Mouse (Mus musculus) lung, embryonic 16.5 days (tissue): ENCODE measurements around the gene Gm10644. TPM values are rescaled to one million over a fixed set of nuclear protein-coding genes. Genes with fewer than 3 reads are reported as not detected.

ENCODE experiments used
- ATAC-seq: fragments of 200-750 bp; cut with Nextera tagmentation; 2 replicates; pipeline ENCODE4 v1.8.0; 2017; ENCODE audit warnings: low read depth, mild to moderate bottlenecking, moderate library complexity
- H3K27ac ChIP-seq: fragments of 300-500 bp; sonication (generic); 2 replicates; pipeline ENCODE4 v1.5.1; 2014; ENCODE audit warnings: mild to moderate bottlenecking, control low read depth, low read length
- H3K27me3 ChIP-seq: fragments of 300-500 bp; sonication (generic); 2 replicates; pipeline ENCODE4 v1.6.1; 2014; ENCODE audit warnings: low read depth, low read length, mixed read lengths; ENCODE audit not compliant: control insufficient read depth, insufficient read depth
- H3K36me3 ChIP-seq: fragments of 300-500 bp; sonication (generic); 2 replicates; pipeline ENCODE4 v1.6.1; 2014; ENCODE audit warnings: low read length; ENCODE audit not compliant: control insufficient read depth, insufficient read depth
- H3K4me1 ChIP-seq: fragments of 300-500 bp; sonication (generic); replicated peaks from 2 replicates; pipeline ENCODE4 v1.6.1; 2014; ENCODE audit warnings: low read length, mixed read lengths; ENCODE audit not compliant: control insufficient read depth, insufficient read depth
- H3K4me2 ChIP-seq: fragments of 300-500 bp; sonication (generic); 2 replicates; pipeline ENCODE4 v1.6.1; 2014; ENCODE audit warnings: low read depth, low read length, control low read depth
- H3K4me3 ChIP-seq: fragments of 300-500 bp; sonication (generic); 2 replicates; pipeline ENCODE4 v1.5.1; 2014; ENCODE audit warnings: mild to moderate bottlenecking, low read length, control low read depth
- H3K9ac ChIP-seq: fragments of 300-500 bp; sonication (generic); 2 replicates; pipeline ENCODE4 v1.6.1; 2014; ENCODE audit warnings: low read length, control low read depth
- H3K9me3 ChIP-seq: fragments of 300-500 bp; sonication (generic); 2 replicates; pipeline ENCODE4 v1.6.1; 2016; ENCODE audit warnings: low read length; ENCODE audit not compliant: control insufficient read depth
- WGBS: fragments of 180-500 bp; shearing (Covaris S2); extraction: QIAGEN DNeasy Blood & Tissue Kit; methylation state at CpG from one replicate; pipeline ENCODE4 v1.1.7; 2014; 5-methylcytosine and 5-hydroxymethylcytosine counted together
- polyA plus RNA-seq: library from polyadenylated mRNA; unstranded; fragments of >200 nt; fragmentation: Nextera tagmentation; extraction: Ambion mirVana; gene quantifications from 2 replicates; pipeline ENCODE4 v1.2.1, GENCODE M21; 2015

Gene Gm10644
- polyA plus RNA-seq, 1 experiment from 2014 or later: 0.69 TPM

- peak overlapping the region; percentile 92 for H3K4me2 ChIP-seq
- H3K9ac ChIP-seq: peak overlapping the region; percentile 80
- H3K27ac ChIP-seq: peak overlapping the region; percentile 85
- WGBS: under 1% methylated on average over 47 of the region's 92 CpGs
- peak overlapping the region; percentile 80 for H3K4me3 ChIP-seq
- H3K36me3 ChIP-seq: peaks cover 13% of the 10 kb centered on the region
- no peaks in the 10 kb centered on the region for H3K9me3 ChIP-seq
- H3K4me1 ChIP-seq: peaks cover 26% of the 10 kb centered on the region
- 0 out of 2 replicates have a peak, but pooled peaks have one; percentile 4 for ATAC-seq
- H3K27me3 ChIP-seq: no peaks in the 10 kb centered on the region
Observed at GRCm38 (mm10) chr8:83998231-83999056, 43.4 kb upstream of the Gm10644 start.

- under 1% methylated on average over 54 of the region's 112 CpGs for WGBS
- Histone ChIP-seq H3K9me3 (no peaks in the 10 kb centered on the region), H3K36me3 (peaks cover 13% of the 10 kb centered on the region), H3K4me1 (peaks cover 26% of the 10 kb centered on the region), H3K4me3 (peak within 1 kb of the TSS; percentile 80), H3K9ac (peak within 1 kb of the TSS; percentile 88), H3K27me3 (no peaks in the 10 kb centered on the region), H3K27ac (peak within 1 kb of the TSS; percentile 97), H3K4me2 (peak within 1 kb of the TSS; percentile 92)
- 0 out of 2 replicates have a peak, but pooled peaks have one; percentile 0 for ATAC-seq
Observed at GRCm38 (mm10) chr8:83997511-83998141, 42.6 kb upstream of the Gm10644 start, which contains the start of gene Samd1. Gene Samd1, plus strand, starts transcription at chr8:83997672.

- Histone ChIP-seq H3K27ac (peak overlapping the region; percentile 97), H3K4me2 (peak overlapping the region; percentile 92), H3K9ac (peak overlapping the region; percentile 88), H3K27me3 (no peaks in the 10 kb centered on the region), H3K9me3 (no peaks in the 10 kb centered on the region), H3K36me3 (peaks cover 14% of the 10 kb centered on the region), H3K4me1 (peaks cover 26% of the 10 kb centered on the region), H3K4me3 (peak overlapping the region; percentile 80)
- ATAC-seq: peak; percentile 89
- under 1% methylated on average over 46 of the region's 103 CpGs for WGBS
Observed at GRCm38 (mm10) chr8:83996567-83997505, 41.8 kb upstream of the Gm10644 start.

- 17% methylated on average over 12 of the region's 12 CpGs for WGBS
- no peaks in the 10 kb centered on the region for H3K9me3 ChIP-seq
- H3K27ac ChIP-seq: peak overlapping the region; percentile 97
- peak overlapping the region; percentile 92 for H3K4me2 ChIP-seq
- H3K4me3 ChIP-seq: peak overlapping the region; percentile 80
- H3K9ac ChIP-seq: peak overlapping the region; percentile 88
- H3K36me3 ChIP-seq: peaks cover 14% of the 10 kb centered on the region
- H3K27me3 ChIP-seq: no peaks in the 10 kb centered on the region
- peaks cover 23% of the 10 kb centered on the region for H3K4me1 ChIP-seq
- no peak for ATAC-seq
Observed at GRCm38 (mm10) chr8:83995973-83996372, 41.0 kb upstream of the Gm10644 start.

- H3K36me3 ChIP-seq: peaks cover 11% of the 10 kb centered on the region
- no peaks in the 10 kb centered on the region for H3K27me3 ChIP-seq
- H3K4me3 ChIP-seq: no peak overlapping the region
- no peak overlapping the region for H3K27ac ChIP-seq
- 71% methylated on average over 3 of the region's 3 CpGs for WGBS
- H3K4me1 ChIP-seq: peaks cover 12% of the 10 kb centered on the region
- H3K4me2 ChIP-seq: no peak overlapping the region
- H3K9ac ChIP-seq: no peak overlapping the region
- H3K9me3 ChIP-seq: no peaks in the 10 kb centered on the region
- ATAC-seq: no peak
Observed at GRCm38 (mm10) chr8:83994030-83994429, 39.0 kb upstream of the Gm10644 start.

GRCm38 (mm10) chr8:83992488-83992887 lies 37.5 kb upstream of the Gm10644 start:
- peaks cover 8% of the 10 kb centered on the region for H3K4me1 ChIP-seq
- no peak overlapping the region for H3K4me3 ChIP-seq
- H3K36me3 ChIP-seq: peaks cover 23% of the 10 kb centered on the region
- no peak for ATAC-seq
- WGBS: 82% methylated on average over 2 of the region's 2 CpGs
- no peak overlapping the region for H3K9ac ChIP-seq
- no peaks in the 10 kb centered on the region for H3K27me3 ChIP-seq
- H3K27ac ChIP-seq: no peak overlapping the region
- H3K9me3 ChIP-seq: no peaks in the 10 kb centered on the region
- H3K4me2 ChIP-seq: no peak overlapping the region

GRCm38 (mm10) chr8:83990170-83990569 lies 35.2 kb upstream of the Gm10644 start:
- WGBS: 94% methylated on average over 14 of the region's 14 CpGs
- H3K36me3 ChIP-seq: peaks cover 37% of the 10 kb centered on the region
- no peaks in the 10 kb centered on the region for H3K9me3 ChIP-seq
- H3K4me2 ChIP-seq: no peak overlapping the region
- ATAC-seq: no peak
- H3K9ac ChIP-seq: no peak overlapping the region
- H3K4me3 ChIP-seq: no peak overlapping the region
- no peaks in the 10 kb centered on the region for H3K4me1 ChIP-seq
- H3K27me3 ChIP-seq: no peaks in the 10 kb centered on the region
- no peak overlapping the region for H3K27ac ChIP-seq

GRCm38 (mm10) chr8:83989243-83989642 lies 34.2 kb upstream of the Gm10644 start:
- H3K4me1 ChIP-seq: no peaks in the 10 kb centered on the region
- H3K27me3 ChIP-seq: no peaks in the 10 kb centered on the region
- no peak for ATAC-seq
- WGBS: 79% methylated on average over 7 of the region's 7 CpGs
- no peak overlapping the region for H3K4me2 ChIP-seq
- no peak overlapping the region for H3K27ac ChIP-seq
- no peak overlapping the region for H3K9ac ChIP-seq
- H3K4me3 ChIP-seq: no peak overlapping the region
- no peaks in the 10 kb centered on the region for H3K9me3 ChIP-seq
- peaks cover 41% of the 10 kb centered on the region for H3K36me3 ChIP-seq
